Mouse (Mus musculus): ENCODE data around the gene Phxr2. TPM values are rescaled to one million over a fixed set of nuclear protein-coding genes. Genes with fewer than 3 reads are reported as not detected.

Gene Phxr2
- polyA plus RNA-seq, 1 experiment, result not detected

DNA sequence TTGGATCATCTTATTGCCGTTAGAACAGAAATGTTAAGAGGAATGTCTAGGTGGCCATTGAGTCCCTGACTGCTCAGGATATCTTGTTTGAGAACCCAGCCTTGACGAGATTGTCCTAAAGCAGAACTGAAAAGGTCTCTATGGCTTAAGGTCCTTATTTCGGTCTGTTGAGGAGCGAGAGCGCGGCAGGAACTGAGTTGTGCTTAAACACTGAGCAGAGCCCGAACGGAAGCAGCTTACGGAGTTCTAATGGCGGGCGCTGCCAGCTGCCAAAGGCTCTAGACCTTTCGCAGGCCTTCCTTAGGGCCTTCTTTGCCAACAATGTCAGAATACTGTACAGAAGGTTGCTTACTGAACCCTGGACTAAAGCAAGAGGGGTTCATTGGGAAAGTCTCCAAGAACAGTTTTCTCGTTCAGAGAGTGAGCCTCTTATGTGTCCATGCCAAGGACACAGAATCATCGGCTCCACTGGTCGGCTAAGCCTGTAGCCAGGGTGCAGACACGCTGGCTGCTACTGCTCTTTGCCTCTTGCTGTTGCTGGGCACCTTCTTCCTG, 7.3 kb upstream of the Phxr2 start:
- no peak for DNase-seq
- H3K4me3 ChIP-seq (replicated peaks; ENCODE audit: extremely low read depth, low read depth, low read length), result no peak overlapping the region
- H3K4me1 ChIP-seq (ENCODE audit: control insufficient read depth, insufficient read depth, low read length), result peaks cover 4% of the 10 kb centered on the region; the same call in 1 of the 2 replicates
- no peak for TF ChIP-seq CTCF (IDR thresholded peaks at IDR 0.05; ENCODE audit: insufficient read depth, low read length)
- no peak for TF ChIP-seq POLR2A (IDR thresholded peaks at IDR 0.05; ENCODE audit: borderline replicate concordance, extremely low read depth, low read depth, low read length)
- 93% methylated on average over 16 of the region's 16 CpGs for WGBS

DNA sequence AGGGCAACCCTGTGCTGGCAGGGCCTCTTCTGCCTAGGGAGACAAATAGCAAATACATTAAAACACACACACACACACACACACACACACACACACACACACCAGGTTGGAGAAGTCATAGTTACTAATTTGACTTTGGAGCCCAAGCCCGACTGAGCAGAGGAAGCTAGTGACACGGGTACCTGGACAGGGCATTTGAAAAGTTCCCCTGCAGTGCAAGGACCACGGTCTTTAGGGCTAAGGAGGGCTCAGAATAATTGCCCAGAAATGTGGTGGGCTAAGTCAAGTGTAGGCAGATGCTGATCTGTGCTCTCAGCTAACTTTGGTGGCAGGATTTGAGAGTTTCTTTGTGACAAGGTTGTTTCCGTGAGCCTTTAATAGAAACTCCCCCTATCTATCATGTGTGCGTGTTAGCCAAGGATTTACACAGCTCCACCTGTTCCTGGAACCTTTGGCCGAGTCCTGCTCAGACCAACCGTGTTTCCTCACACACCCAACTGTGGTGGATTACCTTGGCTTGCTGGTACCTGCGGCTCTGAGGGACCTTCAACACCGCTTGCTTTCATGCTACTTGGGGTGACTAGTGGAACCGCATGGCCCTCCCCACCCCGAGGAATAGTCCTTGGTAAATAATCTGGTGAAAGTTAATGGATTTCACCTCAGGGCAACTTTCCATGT, 6.6 kb upstream of the Phxr2 start:
- peaks cover 4% of the 10 kb centered on the region; the same call in 1 of the 2 replicates for H3K4me1 ChIP-seq (ENCODE audit: control insufficient read depth, insufficient read depth, low read length)
- WGBS, result 88% methylated on average over 11 of the region's 11 CpGs
- TF ChIP-seq CTCF (IDR thresholded peaks at IDR 0.05; ENCODE audit: insufficient read depth, low read length) (no peak), POLR2A (IDR thresholded peaks at IDR 0.05; ENCODE audit: borderline replicate concordance, extremely low read depth, low read depth, low read length) (no peak)
- DNase-seq, result no peak
- H3K4me3 ChIP-seq (replicated peaks; ENCODE audit: extremely low read depth, low read depth, low read length), result no peak overlapping the region

DNA sequence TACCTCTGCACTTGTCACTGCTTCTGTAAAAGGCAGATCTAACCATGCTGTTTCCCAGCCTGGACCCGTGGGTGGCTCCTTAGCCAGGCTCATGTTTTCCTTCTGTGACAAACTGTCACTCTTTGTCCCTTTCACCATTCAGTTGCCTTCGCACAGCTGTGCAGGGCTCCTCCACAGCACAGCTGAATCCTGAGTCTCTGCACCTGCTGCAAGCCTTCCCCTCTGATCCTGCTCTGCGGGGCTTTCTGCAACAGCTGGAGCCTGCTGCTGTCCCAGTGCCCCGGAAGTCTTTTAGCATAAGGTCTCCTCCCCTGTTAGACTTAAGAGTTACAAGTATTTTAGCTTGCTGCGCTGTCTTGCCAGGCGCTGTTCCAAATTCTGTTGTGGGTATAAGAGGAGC, 6.1 kb upstream of the Phxr2 start:
- DNase-seq, result no peak
- Histone ChIP-seq H3K4me1 (ENCODE audit: control insufficient read depth, insufficient read depth, low read length) (peaks cover 4% of the 10 kb centered on the region; the same call in 1 of the 2 replicates), H3K4me3 (replicated peaks; ENCODE audit: extremely low read depth, low read depth, low read length) (no peak overlapping the region)
- TF ChIP-seq POLR2A (IDR thresholded peaks at IDR 0.05; ENCODE audit: borderline replicate concordance, extremely low read depth, low read depth, low read length) (no peak), CTCF (IDR thresholded peaks at IDR 0.05; ENCODE audit: insufficient read depth, low read length) (no peak)
- WGBS, result 65% methylated on average over 6 of the region's 6 CpGs

DNA sequence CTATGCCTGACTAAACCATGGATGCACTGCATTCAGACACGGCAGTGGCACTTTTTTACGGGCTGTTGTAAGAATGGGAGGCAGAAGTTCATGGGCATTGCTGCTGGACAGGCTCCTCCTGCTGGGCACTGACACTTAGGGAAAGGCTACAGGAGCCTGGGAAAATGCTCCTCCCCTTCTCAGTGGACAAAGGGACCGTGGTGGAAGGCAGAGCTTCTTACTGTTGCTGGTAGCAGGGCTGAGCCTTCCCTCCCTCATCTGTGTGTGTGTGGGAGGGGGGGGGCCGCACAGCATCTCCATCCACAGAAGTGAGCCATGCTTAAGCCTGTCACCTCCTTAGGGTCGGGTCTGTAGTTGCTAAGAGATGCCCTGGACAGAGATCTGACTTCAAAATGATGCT, 5.2 kb upstream of the Phxr2 start:
- DNase-seq, result no peak
- 61% methylated on average over 5 of the region's 5 CpGs for WGBS
- Histone ChIP-seq H3K4me3 (replicated peaks; ENCODE audit: extremely low read depth, low read depth, low read length) (no peak overlapping the region), H3K4me1 (ENCODE audit: control insufficient read depth, insufficient read depth, low read length) (peaks cover 4% of the 10 kb centered on the region; the same call in 1 of the 2 replicates)
- no peak for TF ChIP-seq POLR2A (IDR thresholded peaks at IDR 0.05; ENCODE audit: borderline replicate concordance, extremely low read depth, low read depth, low read length)
- TF ChIP-seq CTCF (IDR thresholded peaks at IDR 0.05; ENCODE audit: insufficient read depth, low read length), result no peak

DNA sequence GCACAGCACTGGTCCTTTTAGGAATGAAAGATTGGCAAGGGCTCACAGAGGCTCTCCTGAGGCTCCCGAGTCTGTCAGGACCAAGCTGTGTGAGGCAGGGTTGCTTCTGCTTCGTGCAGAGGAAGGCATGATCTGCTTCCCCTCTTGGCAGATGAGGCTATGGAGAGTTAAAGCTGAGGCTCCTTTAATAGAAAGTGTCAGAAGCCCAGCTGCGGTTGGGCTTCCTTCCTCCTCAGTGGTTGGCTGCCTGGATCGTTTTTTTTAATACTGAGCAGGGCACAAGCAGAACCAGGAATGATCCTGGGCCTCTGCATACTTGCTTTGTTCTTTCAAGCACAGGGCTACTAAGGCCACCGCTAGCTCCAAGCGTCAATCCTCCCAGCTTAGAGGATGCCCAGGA, 4.5 kb upstream of the Phxr2 start:
- no peak overlapping the region for H3K4me3 ChIP-seq (replicated peaks; ENCODE audit: extremely low read depth, low read depth, low read length)
- TF ChIP-seq CTCF (IDR thresholded peaks at IDR 0.05; ENCODE audit: insufficient read depth, low read length) (no peak), POLR2A (IDR thresholded peaks at IDR 0.05; ENCODE audit: borderline replicate concordance, extremely low read depth, low read depth, low read length) (no peak)
- peaks cover 4% of the 10 kb centered on the region; the same call in 1 of the 2 replicates for H3K4me1 ChIP-seq (ENCODE audit: control insufficient read depth, insufficient read depth, low read length)
- DNase-seq, result no peak
- 20% methylated on average over 6 of the region's 6 CpGs for WGBS

DNA sequence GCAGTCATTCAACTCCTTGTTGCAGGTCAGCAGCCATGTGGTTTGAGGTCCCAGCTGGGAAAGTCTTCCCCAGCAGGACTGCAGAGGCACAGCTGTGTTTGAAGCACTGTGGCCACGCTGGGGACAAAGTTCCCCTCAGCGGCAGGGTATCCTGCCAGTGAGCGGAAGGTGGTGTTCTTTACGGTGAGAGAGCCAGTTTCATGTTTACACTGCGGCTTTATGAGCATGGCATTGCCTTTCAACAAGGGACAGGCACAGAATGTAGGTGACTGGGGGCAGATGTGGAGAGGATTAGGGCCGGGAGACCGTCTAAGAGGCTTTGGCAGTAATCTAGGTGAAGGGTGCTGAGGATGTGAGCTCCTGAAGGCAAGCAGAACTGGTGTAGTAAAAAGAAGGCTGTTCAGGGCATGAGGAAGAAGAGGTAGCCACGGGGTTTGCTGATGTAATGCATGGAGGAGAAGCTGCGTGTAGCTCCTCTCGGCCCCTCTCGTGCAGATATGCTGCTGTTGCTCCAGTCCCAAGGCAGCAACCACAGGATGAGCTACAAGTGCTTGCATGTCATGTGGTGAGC, 1.7 kb upstream of the Phxr2 start:
- DNase-seq, result no peak
- Histone ChIP-seq H3K4me1 (ENCODE audit: control insufficient read depth, insufficient read depth, low read length) (peaks cover 4% of the 10 kb centered on the region; the same call in 1 of the 2 replicates), H3K4me3 (replicated peaks; ENCODE audit: extremely low read depth, low read depth, low read length) (no peak overlapping the region)
- WGBS, result 58% methylated on average over 11 of the region's 11 CpGs
- TF ChIP-seq CTCF (IDR thresholded peaks at IDR 0.05; ENCODE audit: insufficient read depth, low read length) (no peak), POLR2A (IDR thresholded peaks at IDR 0.05; ENCODE audit: borderline replicate concordance, extremely low read depth, low read depth, low read length) (no peak)

DNA sequence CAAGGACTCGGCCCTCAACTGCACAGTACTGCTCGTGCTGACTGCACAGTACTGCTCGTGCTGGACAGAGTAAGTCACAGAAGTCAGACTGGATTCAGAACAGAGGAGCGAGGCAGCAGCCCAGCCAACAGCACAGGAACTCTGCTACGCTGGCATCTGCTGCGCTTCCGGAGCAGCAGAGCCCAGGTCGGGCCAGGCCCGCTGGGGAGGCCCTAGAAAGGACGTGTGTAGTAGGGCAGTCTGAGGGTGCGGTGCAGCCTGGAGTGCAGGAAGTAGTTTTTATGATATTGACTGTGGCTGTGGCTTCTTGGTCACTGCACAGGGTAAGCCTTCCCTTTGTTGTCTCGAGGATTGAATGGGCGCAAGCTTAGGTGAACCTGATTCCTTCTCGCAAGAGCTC, 829 bp upstream of the Phxr2 start:
- Histone ChIP-seq H3K4me3 (replicated peaks; ENCODE audit: extremely low read depth, low read depth, low read length) (no peak overlapping the region), H3K4me1 (ENCODE audit: control insufficient read depth, insufficient read depth, low read length) (peaks cover 4% of the 10 kb centered on the region; the same call in 1 of the 2 replicates)
- 82% methylated on average over 14 of the region's 14 CpGs for WGBS
- TF ChIP-seq CTCF (IDR thresholded peaks at IDR 0.05; ENCODE audit: insufficient read depth, low read length) (no peak), POLR2A (IDR thresholded peaks at IDR 0.05; ENCODE audit: borderline replicate concordance, extremely low read depth, low read depth, low read length) (no peak)
- no peak for DNase-seq

DNA sequence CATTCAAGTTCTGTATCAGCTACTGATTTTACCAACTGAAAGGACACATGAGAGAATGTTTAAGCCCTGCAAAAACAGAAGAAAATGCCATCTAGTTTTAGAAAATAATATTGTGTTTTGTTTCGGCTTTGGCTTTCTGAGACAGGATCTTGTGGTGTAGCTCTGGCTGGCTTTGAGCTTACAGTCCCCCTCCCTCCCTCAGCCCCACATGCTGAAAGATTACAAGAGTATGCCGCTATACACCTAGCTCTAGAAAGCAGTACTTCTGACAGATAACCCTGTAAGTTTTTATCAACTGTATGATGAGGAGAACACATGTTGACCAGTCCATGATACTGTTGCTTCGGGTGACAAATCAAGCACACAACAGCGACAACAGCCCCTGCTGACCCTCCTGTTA, 6.7 kb downstream of the Phxr2 start:
- 85% methylated on average over 4 of the region's 4 CpGs for WGBS
- no peaks in the 10 kb centered on the region; the same call in 1 of the 2 replicates for H3K4me1 ChIP-seq (ENCODE audit: control insufficient read depth, insufficient read depth, low read length)
- no peak for TF ChIP-seq POLR2A (IDR thresholded peaks at IDR 0.05; ENCODE audit: borderline replicate concordance, extremely low read depth, low read depth, low read length)
- TF ChIP-seq CTCF (IDR thresholded peaks at IDR 0.05; ENCODE audit: insufficient read depth, low read length), result no peak
- no peak overlapping the region for H3K4me3 ChIP-seq (replicated peaks; ENCODE audit: extremely low read depth, low read depth, low read length)
- no peak for DNase-seq

DNA sequence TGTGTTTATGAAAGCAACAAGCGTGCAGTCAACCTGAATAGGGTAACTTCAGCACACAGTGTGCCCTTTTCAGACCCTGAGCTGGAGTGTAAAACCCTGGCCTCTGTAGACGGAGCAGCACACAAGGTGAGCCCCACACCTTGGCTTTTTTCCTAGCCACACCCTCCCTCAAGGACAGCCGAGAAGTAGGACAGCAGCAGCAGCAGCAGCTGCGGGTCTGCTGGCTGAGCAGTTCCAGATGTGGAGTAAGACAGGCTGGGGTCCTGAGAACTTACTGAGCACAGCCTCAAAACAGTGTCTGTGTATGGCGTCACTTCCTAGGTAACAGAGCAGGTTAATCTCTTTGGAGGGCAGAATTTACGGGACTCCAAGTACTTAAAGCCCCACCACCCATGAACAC, 7.4 kb downstream of the Phxr2 start:
- no peak overlapping the region for H3K4me3 ChIP-seq (replicated peaks; ENCODE audit: extremely low read depth, low read depth, low read length)
- TF ChIP-seq CTCF (IDR thresholded peaks at IDR 0.05; ENCODE audit: insufficient read depth, low read length) (no peak), POLR2A (IDR thresholded peaks at IDR 0.05; ENCODE audit: borderline replicate concordance, extremely low read depth, low read depth, low read length) (no peak)
- 61% methylated on average over 6 of the region's 6 CpGs for WGBS
- DNase-seq, result no peak
- H3K4me1 ChIP-seq (ENCODE audit: control insufficient read depth, insufficient read depth, low read length), result no peaks in the 10 kb centered on the region; the same call in none of the 2 replicates

Data from lung, adult 2 months (tissue).